Mouse (Mus musculus) myocyte (in vitro differentiated cells): Measurements from ENCODE around the gene G3bp1. TPM values are rescaled to one million over a fixed set of nuclear protein-coding genes. Genes with fewer than 3 reads are reported as not detected.
A peak's percentile ranks its signal among the peaks of the same experiment; 100 is the strongest.

Experiments used
- H3K27me3 ChIP-seq: one replicate; pipeline ENCODE4 v1.6.1; 2011; ENCODE audit not compliant: control insufficient read depth, insufficient read depth, insufficient read length
- H3K36me3 ChIP-seq: one replicate; pipeline ENCODE4 v1.6.1; 2011; ENCODE audit not compliant: control insufficient read depth, insufficient read depth
- H3K4me2 ChIP-seq: one replicate; pipeline ENCODE4 v1.6.1; 2011; ENCODE audit warnings: low read depth, control low read depth
- H3K4me3 ChIP-seq: one replicate; pipeline ENCODE4 v1.5.1; 2011; ENCODE audit warnings: mild to moderate bottlenecking, control low read depth, moderate library complexity
- H3K79me2 ChIP-seq: one replicate; pipeline ENCODE4 v1.6.1; 2011; ENCODE audit not compliant: control insufficient read depth, insufficient read depth
- H3ac ChIP-seq: one replicate; pipeline ENCODE4 v1.6.1; 2011; ENCODE audit not compliant: control insufficient read depth, insufficient read length
- CEBPB ChIP-seq: IDR thresholded peaks from 2 replicates; pipeline ENCODE4 v1.6.1; 2011; ENCODE audit warnings: mild to moderate bottlenecking, moderate library complexity; ENCODE audit not compliant: poor library complexity, insufficient read depth, severe bottlenecking
- E2F4 ChIP-seq: IDR thresholded peaks from one replicate; pipeline ENCODE4 v1.6.1; 2011; ENCODE audit warnings: mild to moderate bottlenecking, control low read depth, moderate library complexity; ENCODE audit not compliant: insufficient read depth
- MAX ChIP-seq: IDR thresholded peaks from one replicate; pipeline ENCODE4 v1.6.1; 2011; ENCODE audit warnings: low read depth, mild to moderate bottlenecking, control low read depth
- MYOD1 ChIP-seq, 3 experiments: IDR thresholded peaks; one replicate each; pipeline ENCODE4 v1.6.1; 2011; ENCODE audit warnings: control low read depth in 2 of 3, low read depth in 2 of 3, mild to moderate bottlenecking in 2 of 3, moderate library complexity in 1 of 3; ENCODE audit not compliant: insufficient read length in 2 of 3, control insufficient read depth in 1 of 3
- MYOG ChIP-seq, 3 experiments: IDR thresholded peaks; one replicate each; pipeline ENCODE4 v1.6.1; 2011; ENCODE audit warnings: control low read depth in 2 of 3, low read depth in 2 of 3, mild to moderate bottlenecking in 2 of 3; ENCODE audit not compliant: insufficient read length in 2 of 3, control insufficient read depth in 1 of 3, insufficient read depth in 1 of 3
- POLR2A ChIP-seq: IDR thresholded peaks from one replicate; pipeline ENCODE4 v1.6.1; 2011; ENCODE audit warnings: low read depth, mild to moderate bottlenecking, control low read depth, moderate library complexity; ENCODE audit not compliant: insufficient read length
- POLR2AphosphoS2 ChIP-seq: IDR thresholded peaks from one replicate; pipeline ENCODE4 v1.6.1; 2011; ENCODE audit warnings: low read depth, control low read depth; ENCODE audit not compliant: insufficient read length
- REST ChIP-seq: IDR thresholded peaks from one replicate; pipeline ENCODE4 v1.6.1; 2011; ENCODE audit warnings: mild to moderate bottlenecking, control low read depth, moderate library complexity; ENCODE audit not compliant: insufficient read depth, insufficient read length
- SRF ChIP-seq: IDR thresholded peaks from one replicate; pipeline ENCODE4 v1.6.1; 2011; ENCODE audit warnings: low read depth; ENCODE audit not compliant: control insufficient read depth, insufficient read length
- TCF12 ChIP-seq: IDR thresholded peaks from one replicate; pipeline ENCODE4 v1.6.1; 2011; ENCODE audit warnings: mild to moderate bottlenecking, control low read depth; ENCODE audit not compliant: poor library complexity, insufficient read depth, severe bottlenecking
- TCF3 ChIP-seq: IDR thresholded peaks from one replicate; pipeline ENCODE4 v1.6.1; 2011; ENCODE audit warnings: low read depth, control low read depth; ENCODE audit not compliant: insufficient read length
- USF1 ChIP-seq: IDR thresholded peaks from one replicate; pipeline ENCODE4 v1.6.1; 2011; ENCODE audit warnings: low read depth, mild to moderate bottlenecking, control low read depth, moderate library complexity
- polyA plus RNA-seq: library from polyadenylated mRNA; unstranded; fragments of >200 nt; fragmentation: generic; extraction: Trizol; gene quantifications from one replicate; pipeline ENCODE4 v1.2.1, GENCODE M21; 2012; ENCODE audit warnings: missing spikeins

Gene G3bp1
- polyA plus RNA-seq, 1 experiment, result 52.2 TPM

DNA sequence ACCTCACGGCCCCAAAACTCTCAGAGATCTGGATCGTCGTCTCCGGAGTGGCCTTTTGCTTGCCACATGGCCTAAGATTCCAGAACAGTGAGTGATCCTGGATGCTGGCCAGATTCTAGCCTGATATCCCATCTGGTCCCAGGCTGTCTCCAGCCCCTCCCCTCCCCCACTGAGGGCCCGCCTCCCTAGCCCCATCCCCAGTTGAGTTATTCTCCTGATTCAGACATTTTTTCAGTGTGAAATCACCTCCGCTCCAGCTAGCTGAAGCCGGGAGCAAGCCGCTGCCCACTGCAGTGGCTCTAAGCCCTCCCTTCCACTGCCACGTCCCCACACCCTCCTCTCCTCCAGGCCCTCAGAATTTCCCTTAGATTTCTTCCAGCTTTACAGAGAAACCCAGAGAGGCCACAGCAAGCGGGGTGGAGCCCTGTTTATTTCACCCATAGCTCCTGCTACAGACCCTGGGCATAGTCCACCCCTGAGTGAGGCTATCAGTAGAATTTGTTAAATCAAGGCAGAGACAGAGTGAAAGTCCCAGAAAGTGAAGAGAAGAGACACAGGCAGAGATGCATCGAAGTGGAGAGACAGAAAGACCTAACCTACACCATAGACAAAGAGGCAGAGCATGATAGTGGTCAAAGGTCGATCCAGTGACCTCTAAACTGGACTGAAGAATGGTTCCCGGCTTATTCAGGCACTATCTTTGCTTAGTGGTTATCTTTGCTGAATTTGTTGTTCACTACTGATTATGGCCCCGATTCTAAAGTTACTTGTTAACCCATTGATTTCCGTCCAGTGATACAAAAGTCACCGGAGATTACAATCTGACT, 41.1 kb upstream of the G3bp1 start:
- H3ac ChIP-seq, result no peak overlapping the region
- peak overlapping the region; percentile 63 for H3K4me2 ChIP-seq

DNA sequence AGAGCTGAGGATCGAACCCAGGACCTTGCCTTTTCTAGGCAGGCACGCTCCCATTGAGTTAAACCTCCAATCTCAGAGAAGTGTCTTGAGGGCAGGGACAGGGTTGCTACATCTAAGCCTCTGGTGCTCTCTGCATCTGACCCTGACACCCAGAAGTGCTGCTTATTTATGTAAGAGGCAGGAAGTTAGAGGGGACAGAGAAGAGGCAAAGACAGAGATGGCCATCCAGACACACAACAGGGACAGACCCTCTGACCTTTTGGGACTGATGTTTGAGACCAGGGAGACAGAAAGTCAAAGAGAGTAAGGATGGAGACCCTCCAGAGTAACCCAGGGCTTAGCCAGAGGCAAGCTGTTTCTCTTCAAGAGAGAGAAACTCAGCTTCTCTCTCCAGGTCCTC, 39.5 kb upstream of the G3bp1 start:
- Histone ChIP-seq H3K36me3 (no peaks in the 10 kb centered on the region), H3K4me2 (no peak overlapping the region), H3K79me2 (no peaks in the 10 kb centered on the region), H3K4me3 (no peak overlapping the region), H3K27me3 (no peaks in the 10 kb centered on the region), H3ac (no peak overlapping the region)
- TF ChIP-seq TCF3 (no peak), POLR2AphosphoS2 (no peak)

More for the DNA sequence above, 41.1 kb upstream of the G3bp1 start:
- TF ChIP-seq E2F4 (no peak), CEBPB (no peak), TCF3 (no peak), USF1 (peak; percentile 79), TCF12 (peak; percentile 40), MYOG (IDR thresholded peaks at IDR 0.05; ENCODE audit: control insufficient read depth in 1 of 3, insufficient read depth in 1 of 3, insufficient read length in 2 of 3, low read depth in 2 of 3) (no peak), REST (no peak), POLR2AphosphoS2 (peak; percentile 76), POLR2A (peak; percentile 66), MYOD1 (IDR thresholded peaks at IDR 0.05; ENCODE audit: control insufficient read depth in 1 of 3, insufficient read length in 2 of 3, low read depth in 2 of 3) (peak in 1 of 3 experiments; percentile 33), MAX (peak; percentile 83), SRF (no peak)
- Histone ChIP-seq H3K79me2 (no peaks in the 10 kb centered on the region), H3K4me3 (no peak overlapping the region), H3K27me3 (no peaks in the 10 kb centered on the region), H3K36me3 (no peaks in the 10 kb centered on the region)

DNA sequence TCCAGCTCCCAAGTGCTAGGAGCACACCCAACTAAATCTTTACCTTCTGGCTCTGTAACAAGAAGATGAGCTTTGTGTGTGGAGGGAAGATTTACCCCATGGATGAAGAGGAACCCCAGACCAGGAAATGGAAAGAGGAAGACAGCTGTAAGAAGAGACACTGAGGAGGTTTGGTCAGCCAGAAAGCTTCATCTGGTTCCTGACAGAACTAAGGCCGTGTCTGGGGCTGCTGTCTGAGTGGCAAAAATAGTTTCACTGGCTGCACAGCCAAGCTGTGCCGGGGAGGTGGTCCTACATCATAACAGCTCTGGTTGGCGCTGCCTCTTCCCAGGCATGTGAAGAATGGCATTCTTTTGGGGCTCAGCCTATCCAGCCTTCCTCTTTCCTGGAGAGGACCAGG, 36.5 kb upstream of the G3bp1 start:
- no peak overlapping the region for H3K4me2 ChIP-seq
- no peaks in the 10 kb centered on the region for H3K27me3 ChIP-seq
- H3K4me3 ChIP-seq, result no peak overlapping the region
- H3K79me2 ChIP-seq, result no peaks in the 10 kb centered on the region
- H3K36me3 ChIP-seq, result no peaks in the 10 kb centered on the region
- no peak overlapping the region for H3ac ChIP-seq
- TF ChIP-seq MAX, result no peak
- TF ChIP-seq USF1, result no peak
- TF ChIP-seq MYOD1 (IDR thresholded peaks at IDR 0.05; ENCODE audit: control insufficient read depth in 1 of 3, insufficient read length in 2 of 3, low read depth in 2 of 3), result no peak
- no peak for TF ChIP-seq SRF
- TF ChIP-seq CEBPB, result no peak
- no peak for TF ChIP-seq POLR2A
- no peak for TF ChIP-seq E2F4
- TF ChIP-seq REST, result no peak
- no peak for TF ChIP-seq POLR2AphosphoS2
- TF ChIP-seq TCF3, result no peak
- no peak for TF ChIP-seq MYOG (IDR thresholded peaks at IDR 0.05; ENCODE audit: control insufficient read depth in 1 of 3, insufficient read depth in 1 of 3, insufficient read length in 2 of 3, low read depth in 2 of 3)
- no peak for TF ChIP-seq TCF12

DNA sequence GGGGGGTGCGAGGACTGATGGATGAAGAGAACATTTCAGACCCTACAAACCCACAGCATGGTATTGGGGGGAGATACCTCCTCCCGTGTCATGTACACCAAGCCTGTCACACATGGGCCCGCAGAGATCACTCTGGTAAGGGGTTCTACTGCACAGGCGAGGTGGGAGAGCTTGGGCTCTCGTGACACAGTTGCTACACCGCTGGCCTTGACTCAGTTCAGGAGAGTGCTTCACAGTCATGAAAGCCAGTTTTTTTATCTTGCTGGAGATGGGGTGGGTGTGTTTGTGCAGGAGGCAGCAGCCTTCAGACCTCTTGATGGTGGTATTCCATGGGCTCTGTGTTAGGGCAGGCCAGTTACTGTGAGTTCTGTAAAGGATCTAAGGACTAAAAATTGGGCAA, 33.4 kb upstream of the G3bp1 start:
- Histone ChIP-seq H3K36me3 (no peaks in the 10 kb centered on the region), H3K79me2 (no peaks in the 10 kb centered on the region), H3K4me3 (no peak overlapping the region), H3K4me2 (no peak overlapping the region), H3ac (no peak overlapping the region), H3K27me3 (no peaks in the 10 kb centered on the region)
- TF ChIP-seq REST (no peak), POLR2AphosphoS2 (no peak), TCF12 (no peak), POLR2A (no peak), MYOG (IDR thresholded peaks at IDR 0.05; ENCODE audit: control insufficient read depth in 1 of 3, insufficient read depth in 1 of 3, insufficient read length in 2 of 3, low read depth in 2 of 3) (no peak), E2F4 (no peak), SRF (no peak), MAX (no peak), MYOD1 (IDR thresholded peaks at IDR 0.05; ENCODE audit: control insufficient read depth in 1 of 3, insufficient read length in 2 of 3, low read depth in 2 of 3) (no peak), TCF3 (no peak), USF1 (no peak), CEBPB (no peak)
